23 mouse cellular contexts compared by ENCODE assay signal in genomic region chr3:142163896-142164295, GRCm38 (mm10). TPM values are rescaled to one million over a fixed set of nuclear protein-coding genes. Genes with fewer than 3 reads are reported as not detected.
"Had no signal": no experiment of that assay in that cellular context is flagged by ENCODE, and none has a peak within 500 bp of the region (broad histone marks: within the 10 kb centered on the region; RNA-seq: fewer than 3 reads in every experiment).

No protein-coding gene starts in this region.

- H3K9ac ChIP-seq: limb, embryonic 15.5 days; liver, embryonic 14.5 days; liver, postnatal 0 days; lung, embryonic 14.5 days; midbrain, embryonic 13.5 days; neural tube, embryonic 13.5 days had no signal

- ATAC-seq: liver, postnatal 0 days; midbrain, embryonic 13.5 days; midbrain, embryonic 16.5 days had no signal

- H3K9me3 ChIP-seq: limb, embryonic 15.5 days; midbrain, embryonic 10.5 days; midbrain, embryonic 13.5 days; neural tube, embryonic 13.5 days had no signal

- H3K36me3 ChIP-seq: limb, embryonic 15.5 days; midbrain, embryonic 10.5 days; midbrain, embryonic 13.5 days; neural tube, embryonic 13.5 days had no signal

- H3K4me3 ChIP-seq: layer of hippocampus, adult 2 months; limb, embryonic 15.5 days; megakaryocyte, embryonic 14.5 days; midbrain, embryonic 10.5 days; midbrain, embryonic 13.5 days; myocyte; neural tube, embryonic 13.5 days had no signal

- H3K27me3 ChIP-seq: neural tube, embryonic 13.5 days had no signal

- DNase-seq: kidney, adult 11 months; kidney, adult 9 months; kidney, postnatal 25 days; layer of hippocampus, adult 9-11 months; liver, postnatal 0 days; lung, postnatal 10 days; lung, postnatal 36 days; thymus, adult 2 months; thymus, postnatal 25 days had no signal

- H3K27ac ChIP-seq: layer of hippocampus, adult 2 months; limb, embryonic 15.5 days; liver, embryonic 14.5 days; midbrain, embryonic 10.5 days; midbrain, embryonic 13.5 days; neural tube, embryonic 13.5 days had no signal

- H3K4me2 ChIP-seq: limb, embryonic 15.5 days; liver, embryonic 11.5 days; lung, embryonic 14.5 days; midbrain, embryonic 13.5 days; neural tube, embryonic 13.5 days had no signal

RNA-seq across cellular contexts. Expression of gene Bmpr1b, which starts 5.3 kb away (rescaled TPM):
- total RNA-seq: monocyte, adult 5-6 weeks; neutrophil, adult 5-6 weeks had no signal
- polyA plus RNA-seq: liver, postnatal 0 days; small intestine, adult 2 months had no signal
